Mouse (Mus musculus) embryonic facial prominence, embryonic 14.5 days (tissue): Measurements from ENCODE around the gene Tcap. TPM values are rescaled to one million over a fixed set of nuclear protein-coding genes. Genes with fewer than 3 reads are reported as not detected.
"Not testable (repeated sequence)": the region's sequence is repeated elsewhere in the genome, so short reads cannot be mapped to it uniquely, and the experiment has no call there.

ENCODE experiments used
- ATAC-seq: fragments of 200-750 bp; cut with Nextera tagmentation; 2 replicates; pipeline ENCODE4 v1.8.0; 2017; ENCODE audit warnings: low read depth, moderate number of reproducible peaks, moderate TSS enrichment
- DNase-seq: peaks from one replicate; pipeline ENCODE4 v3.0.0-alpha.2; 2015; ENCODE audit warnings: low spot score
- H3K27ac ChIP-seq: fragments of 300-500 bp; sonication (generic); replicated peaks from 2 replicates; pipeline ENCODE4 v1.5.1; 2014; ENCODE audit warnings: low read depth, mild to moderate bottlenecking, low read length, moderate library complexity
- H3K27me3 ChIP-seq: fragments of 300-500 bp; sonication (generic); replicated peaks from 2 replicates; pipeline ENCODE4 v1.6.1; 2014; ENCODE audit warnings: low read length; ENCODE audit not compliant: control insufficient read depth, insufficient read depth
- H3K36me3 ChIP-seq: fragments of 300-500 bp; sonication (generic); 2 replicates; pipeline ENCODE4 v1.6.1; 2014; ENCODE audit warnings: low read length, mixed read lengths; ENCODE audit not compliant: control insufficient read depth, insufficient read depth
- H3K4me1 ChIP-seq: fragments of 300-500 bp; sonication (generic); 2 replicates; pipeline ENCODE4 v1.6.1; 2014; ENCODE audit warnings: antibody characterized with exemption, low read length; ENCODE audit not compliant: control insufficient read depth, insufficient read depth
- H3K4me2 ChIP-seq: fragments of 300-500 bp; sonication (generic); 2 replicates; pipeline ENCODE4 v1.6.1; 2014; ENCODE audit warnings: low read depth, mild to moderate bottlenecking, low read length, moderate library complexity, mixed read lengths
- H3K4me3 ChIP-seq: fragments of 300-500 bp; sonication (generic); 2 replicates; pipeline ENCODE4 v1.5.1; 2014; ENCODE audit warnings: low read depth, mild to moderate bottlenecking, low read length
- H3K9ac ChIP-seq: fragments of 300-500 bp; sonication (generic); 2 replicates; pipeline ENCODE4 v1.6.1; 2014; ENCODE audit warnings: low read depth, mild to moderate bottlenecking, low read length, moderate library complexity, mixed read lengths
- H3K9me3 ChIP-seq: fragments of 300-500 bp; sonication (generic); 2 replicates; pipeline ENCODE4 v1.6.1; 2016; ENCODE audit warnings: low read length; ENCODE audit not compliant: control insufficient read depth
- WGBS: fragments of 180-500 bp; shearing (Covaris S2); extraction: QIAGEN DNeasy Blood & Tissue Kit; methylation state at CpG from one replicate; pipeline ENCODE4 v1.1.7; 2014; 5-methylcytosine and 5-hydroxymethylcytosine counted together
- polyA plus RNA-seq: library from polyadenylated mRNA; unstranded; fragments of >200 nt; fragmentation: Nextera tagmentation; extraction: Ambion mirVana; gene quantifications from 2 replicates; pipeline ENCODE4 v1.2.1, GENCODE M21; 2014

The Tcap gene
- polyA plus RNA-seq, 1 experiment from 2014 or later: 27.7 TPM

DNA sequence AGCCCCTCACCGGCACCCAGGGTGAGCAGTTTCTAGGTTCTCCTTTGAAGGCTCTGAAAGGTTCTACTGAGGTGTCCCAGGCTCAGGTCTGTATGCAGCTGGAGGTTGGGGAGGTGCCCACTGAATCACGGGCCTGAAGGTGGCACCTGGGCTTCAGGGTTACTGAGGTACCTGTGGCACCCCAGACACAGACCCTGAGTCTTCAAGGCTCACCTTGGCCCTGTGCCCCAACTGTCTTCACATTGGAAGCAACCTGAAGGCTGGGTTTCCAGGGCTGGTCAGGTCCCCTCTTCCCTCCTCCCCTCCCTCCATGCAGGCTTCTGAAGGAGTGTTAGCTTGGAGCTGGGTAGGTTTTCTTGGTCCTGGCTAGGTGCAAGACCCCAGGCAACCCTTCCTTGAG lies 2.0 kb upstream of the Tcap start:
- Histone ChIP-seq H3K4me3 (no peak overlapping the region), H3K36me3 (peaks cover 44% of the 10 kb centered on the region), H3K9ac (no peak overlapping the region), H3K27ac (no peak overlapping the region), H3K4me2 (no peak overlapping the region), H3K9me3 (no peaks in the 10 kb centered on the region), H3K4me1 (no peaks in the 10 kb centered on the region), H3K27me3 (peaks cover 22% of the 10 kb centered on the region)
- ATAC-seq: no peak
- no peak for DNase-seq
- 90% methylated on average over 2 of the region's 2 CpGs for WGBS

- H3K27ac ChIP-seq, H3K9me3 ChIP-seq, H3K4me2 ChIP-seq, H3K4me3 ChIP-seq, H3K4me1 ChIP-seq, DNase-seq, ATAC-seq, H3K9ac ChIP-seq: not testable (repeated sequence)
- peaks cover 30% of the 10 kb centered on the region for H3K27me3 ChIP-seq
- H3K36me3 ChIP-seq: peaks cover 37% of the 10 kb centered on the region
- 38% methylated on average over 2 of the region's 2 CpGs for WGBS
Measured at GRCm38 (mm10) chr11:98382405-98382804, 1.2 kb upstream of the Tcap start.

DNA sequence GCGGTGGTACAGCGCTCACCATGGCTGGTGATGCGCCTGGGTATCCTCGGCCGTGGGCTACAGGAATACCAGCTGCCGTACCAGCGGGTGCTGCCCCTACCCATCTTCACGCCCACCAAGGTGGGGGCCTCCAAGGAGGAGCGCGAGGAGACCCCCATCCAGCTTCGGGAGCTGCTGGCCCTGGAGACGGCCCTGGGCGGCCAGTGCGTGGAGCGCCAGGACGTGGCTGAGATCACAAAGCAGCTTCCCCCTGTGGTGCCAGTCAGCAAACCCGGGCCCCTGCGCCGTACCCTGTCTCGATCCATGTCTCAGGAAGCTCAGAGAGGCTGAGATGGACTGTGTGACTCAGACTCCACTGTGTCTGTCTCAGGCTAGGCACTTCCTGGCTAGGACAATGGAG lies 605 bp downstream of the Tcap start:
- DNase-seq (no peak), ATAC-seq (no peak)
- no peaks in the 10 kb centered on the region for H3K4me1 ChIP-seq
- 66% methylated on average over 17 of the region's 20 CpGs for WGBS
- no peak overlapping the region for H3K4me3 ChIP-seq
- no peak overlapping the region for H3K9ac ChIP-seq
- no peaks in the 10 kb centered on the region for H3K9me3 ChIP-seq
- H3K36me3 ChIP-seq: peaks cover 19% of the 10 kb centered on the region
- H3K27ac ChIP-seq: no peak overlapping the region
- H3K27me3 ChIP-seq: peaks cover 45% of the 10 kb centered on the region
- H3K4me2 ChIP-seq: no peak overlapping the region

DNA sequence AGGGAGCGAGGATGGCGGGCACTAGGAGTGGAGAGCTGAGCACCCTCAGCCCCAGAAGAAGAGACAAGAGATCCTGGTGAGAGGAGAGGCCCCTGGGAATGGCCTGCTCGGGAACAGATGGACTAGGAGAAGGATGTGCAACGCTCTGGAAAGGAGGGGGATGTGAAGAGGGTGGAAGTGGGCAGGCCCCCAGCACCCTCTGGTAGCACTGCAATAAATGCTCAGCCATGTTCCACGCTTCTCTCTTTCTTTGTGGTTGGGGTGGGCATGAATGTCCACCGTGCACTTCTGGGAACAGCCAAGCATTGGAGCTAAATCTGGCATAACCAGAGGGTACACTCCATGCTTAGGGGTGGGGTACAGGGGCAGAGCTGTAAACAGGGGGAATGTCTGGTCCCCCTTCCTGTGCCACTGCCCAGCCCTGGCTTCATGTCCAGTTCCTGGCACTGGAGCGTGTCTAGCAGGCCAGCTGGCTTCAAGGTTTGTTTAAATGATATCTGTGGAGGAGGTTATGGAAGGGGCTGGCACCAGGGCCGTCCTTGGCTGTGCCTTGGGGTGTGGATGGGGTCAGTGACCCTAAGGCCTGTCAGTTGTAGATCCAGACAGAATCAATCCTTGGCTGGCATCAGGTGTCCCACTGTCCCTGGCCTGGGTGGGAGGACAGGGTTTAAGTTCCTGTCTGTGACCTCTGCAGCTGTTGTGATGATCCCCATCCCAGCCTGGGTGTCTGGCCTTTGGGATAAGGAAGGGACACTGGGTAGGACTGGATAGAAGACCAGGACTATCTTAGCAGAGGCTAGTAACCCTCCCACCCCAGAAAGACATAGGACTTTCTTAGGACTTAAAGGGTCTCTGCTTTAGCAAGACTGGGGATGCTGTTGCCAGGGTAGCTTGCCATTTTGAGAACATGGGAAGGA lies 1.4 kb downstream of the Tcap start:
- Histone ChIP-seq H3K4me2 (no peak overlapping the region), H3K4me1 (no peaks in the 10 kb centered on the region), H3K27ac (no peak overlapping the region), H3K4me3 (no peak overlapping the region), H3K36me3 (peaks cover 11% of the 10 kb centered on the region), H3K9me3 (no peaks in the 10 kb centered on the region), H3K27me3 (peaks cover 45% of the 10 kb centered on the region), H3K9ac (no peak overlapping the region)
- ATAC-seq: no peak
- DNase-seq: no peak
- 66% methylated on average over 8 of the region's 8 CpGs for WGBS

GRCm38 (mm10) chr11:98385638-98386585 lies 2.3 kb downstream of the Tcap start, which contains the start of gene Pnmt:
Pnmt (plus strand) TSS chr11:98386450.
- ATAC-seq: no peak
- H3K27me3 ChIP-seq: peaks cover 49% of the 10 kb centered on the region

DNA sequence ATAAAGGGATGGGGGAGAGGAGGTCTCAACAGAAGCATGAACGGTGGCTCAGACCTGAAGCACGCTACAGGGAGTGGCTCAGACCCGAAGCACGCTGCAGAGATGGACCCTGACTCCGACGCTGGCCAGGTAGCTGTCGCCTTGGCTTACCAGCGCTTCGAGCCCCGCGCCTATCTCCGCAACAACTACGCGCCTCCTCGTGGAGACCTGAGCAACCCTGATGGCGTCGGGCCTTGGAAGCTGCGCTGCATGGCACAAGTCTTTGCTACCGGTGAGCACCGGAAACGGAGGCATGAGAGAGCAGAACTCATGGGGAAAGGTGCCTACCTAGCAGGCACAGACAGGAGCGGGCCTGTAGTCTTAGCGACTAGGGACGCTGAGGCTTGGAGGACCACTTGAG lies 3.0 kb downstream of the Tcap start:
- Histone ChIP-seq H3K4me1 (no peaks in the 10 kb centered on the region), H3K9me3 (no peaks in the 10 kb centered on the region), H3K36me3 (no peaks in the 10 kb centered on the region), H3K9ac (peak overlapping the region; percentile 37; the same call in 1 of the 2 replicates), H3K4me3 (peak overlapping the region; percentile 1; the same call in 1 of the 2 replicates), H3K27me3 (peaks cover 50% of the 10 kb centered on the region), H3K4me2 (0 out of 2 replicates have a peak overlapping the region, but pooled peaks have one; percentile 10), H3K27ac (no peak overlapping the region)
- WGBS: 17% methylated on average over 24 of the region's 24 CpGs
- no peak for ATAC-seq
- DNase-seq: no peak

More at GRCm38 (mm10) chr11:98385638-98386585, 2.3 kb downstream of the Tcap start, which contains the start of gene Pnmt:
- H3K4me1 ChIP-seq: no peaks in the 10 kb centered on the region
- no peaks in the 10 kb centered on the region for H3K9me3 ChIP-seq
- no peak for DNase-seq
- 0 out of 2 replicates have a peak within 1 kb of the TSS, but pooled peaks have one; percentile 10 for H3K4me2 ChIP-seq
- no peak within 1 kb of the TSS for H3K27ac ChIP-seq
- H3K4me3 ChIP-seq: peak within 1 kb of the TSS; percentile 1; the same call in 1 of the 2 replicates
- WGBS: 62% methylated on average over 21 of the region's 25 CpGs
- H3K9ac ChIP-seq: peak within 1 kb of the TSS; percentile 37; the same call in 1 of the 2 replicates
- peaks cover 2% of the 10 kb centered on the region; the same call in 1 of the 2 replicates for H3K36me3 ChIP-seq

GRCm38 (mm10) chr11:98387056-98387577 lies 3.5 kb downstream of the Tcap start:
- Histone ChIP-seq H3K4me1 (no peaks in the 10 kb centered on the region), H3K4me3 (no peak overlapping the region), H3K27me3 (peaks cover 50% of the 10 kb centered on the region), H3K9ac (no peak overlapping the region), H3K4me2 (0 out of 2 replicates have a peak overlapping the region, but pooled peaks have one; percentile 10), H3K27ac (no peak overlapping the region), H3K9me3 (no peaks in the 10 kb centered on the region), H3K36me3 (no peaks in the 10 kb centered on the region)
- DNase-seq: no peak
- WGBS: 53% methylated on average over 14 of the region's 14 CpGs
- ATAC-seq: no peak

DNA sequence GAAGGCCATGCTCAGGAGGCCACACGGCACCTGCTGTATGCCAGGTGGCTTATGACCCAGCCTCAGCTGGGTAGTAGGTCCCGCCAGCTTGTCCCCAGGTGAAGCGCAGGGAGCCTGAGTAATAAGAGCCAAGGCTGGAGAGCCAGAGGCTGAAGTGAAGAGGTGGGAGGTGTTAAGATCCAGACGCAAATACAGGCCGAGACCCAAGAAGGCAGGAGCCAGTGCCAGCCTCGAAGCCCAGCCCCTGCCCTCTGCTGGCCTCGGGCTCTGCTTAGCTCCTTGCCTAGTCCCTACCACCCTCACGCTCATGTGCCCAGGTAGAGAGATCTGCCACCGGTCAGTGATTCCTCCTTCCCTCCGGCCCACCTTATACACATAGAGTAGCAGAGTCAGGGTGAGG lies 4.7 kb downstream of the Tcap start:
- WGBS: 74% methylated on average over 10 of the region's 10 CpGs
- H3K27me3 ChIP-seq: peaks cover 50% of the 10 kb centered on the region
- H3K36me3 ChIP-seq: no peaks in the 10 kb centered on the region
- no peak overlapping the region for H3K4me3 ChIP-seq
- H3K27ac ChIP-seq: no peak overlapping the region
- H3K4me1 ChIP-seq: 0 out of 2 replicates have a peak, but pooled peaks cover 4% of the 10 kb centered on the region
- DNase-seq (no peak), ATAC-seq (no peak)
- no peak overlapping the region for H3K9ac ChIP-seq
- no peak overlapping the region for H3K4me2 ChIP-seq
- H3K9me3 ChIP-seq: no peaks in the 10 kb centered on the region
